Mouse (Mus musculus): ENCODE data around the gene Dennd4c.
"Not testable (repeated sequence)": the region's sequence is repeated elsewhere in the genome, so short reads cannot be mapped to it uniquely, and the experiment has no call there.

Dennd4c gene

DNA sequence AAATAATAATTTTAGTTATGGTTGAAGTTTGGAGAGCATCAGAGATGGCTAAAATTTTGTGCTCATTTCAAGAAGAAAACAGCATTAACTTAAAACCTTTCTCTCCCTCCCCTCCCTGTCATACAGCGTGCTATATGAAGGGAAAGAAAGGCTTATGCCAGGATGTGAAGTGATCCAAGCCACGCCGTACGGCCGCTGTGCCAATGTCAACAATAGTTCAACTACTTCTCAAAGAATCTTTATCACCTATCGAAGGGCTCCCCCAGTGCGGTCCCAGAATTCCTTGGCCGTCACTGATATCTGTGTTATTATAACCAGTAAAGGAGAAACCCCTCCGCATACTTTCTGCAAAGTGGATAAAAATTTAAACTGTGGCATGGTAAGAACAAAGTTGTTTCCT lies 29.2 kb downstream of the Dennd4c start:
- no peak for DNase-seq (ENCODE audit: low read depth, low spot score)

DNA sequence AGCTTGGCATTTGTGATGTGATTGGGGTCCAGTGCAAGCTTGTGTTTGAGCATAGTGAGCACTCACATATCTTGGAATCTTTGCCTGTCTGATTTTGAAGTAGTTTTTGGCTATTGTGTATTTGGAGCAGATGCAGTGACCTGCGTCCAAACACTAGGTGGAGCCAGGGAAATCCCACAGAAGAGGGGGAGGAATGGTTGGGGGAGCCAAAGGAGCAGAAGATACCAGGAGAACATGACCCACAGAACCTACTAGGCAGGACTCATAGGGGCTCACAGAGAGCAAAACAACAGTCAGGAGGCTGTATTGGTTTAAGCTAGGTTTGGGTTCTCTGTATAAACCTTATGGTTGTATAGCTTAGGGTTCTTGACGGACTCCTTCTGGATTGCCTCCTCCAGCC lies 62.2 kb downstream of the Dennd4c start:
- peak; percentile 41 for DNase-seq (ENCODE audit: low read depth, low spot score)

DNA sequence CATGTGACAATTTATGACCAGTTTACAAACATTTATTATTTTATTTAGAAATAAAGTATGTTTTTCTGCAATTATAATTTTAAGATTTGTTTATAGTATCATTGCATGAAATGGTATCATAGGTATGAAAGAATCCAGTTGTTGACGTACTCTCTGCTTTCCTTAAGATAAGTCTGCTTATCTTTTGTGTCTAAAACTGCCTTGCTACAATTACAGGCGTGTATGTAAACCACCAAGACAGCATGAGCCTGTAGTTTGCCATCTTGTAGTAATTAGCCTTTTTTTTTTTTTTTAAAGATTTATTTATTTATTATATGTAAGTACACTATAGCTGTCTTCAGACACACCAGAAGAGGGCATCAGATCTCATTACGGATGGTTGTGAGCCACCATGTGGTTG lies 66.5 kb downstream of the Dennd4c start:
- DNase-seq (ENCODE audit: low read depth, low spot score), result no peak

DNA sequence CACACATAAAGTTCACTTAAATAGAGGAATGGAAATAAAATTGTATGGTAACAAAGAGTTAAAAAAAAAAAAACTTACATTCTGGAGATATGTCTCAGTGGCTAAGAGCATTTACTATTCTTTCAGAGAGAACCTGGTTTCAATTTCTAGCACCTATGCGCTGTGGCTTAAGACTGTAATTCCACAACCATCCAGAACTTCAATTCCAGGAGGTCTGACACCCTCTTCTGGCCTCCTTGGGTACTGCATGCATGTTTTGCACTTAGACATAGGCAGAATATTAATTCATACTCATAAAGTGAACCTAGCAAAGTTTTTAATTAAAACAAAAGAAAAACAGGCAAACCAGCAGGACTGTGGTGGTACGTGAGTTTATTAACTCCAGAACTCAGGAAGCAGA lies 74.8 kb downstream of the Dennd4c start:
- peak; percentile 59 for DNase-seq (ENCODE audit: low read depth, low spot score)

DNA sequence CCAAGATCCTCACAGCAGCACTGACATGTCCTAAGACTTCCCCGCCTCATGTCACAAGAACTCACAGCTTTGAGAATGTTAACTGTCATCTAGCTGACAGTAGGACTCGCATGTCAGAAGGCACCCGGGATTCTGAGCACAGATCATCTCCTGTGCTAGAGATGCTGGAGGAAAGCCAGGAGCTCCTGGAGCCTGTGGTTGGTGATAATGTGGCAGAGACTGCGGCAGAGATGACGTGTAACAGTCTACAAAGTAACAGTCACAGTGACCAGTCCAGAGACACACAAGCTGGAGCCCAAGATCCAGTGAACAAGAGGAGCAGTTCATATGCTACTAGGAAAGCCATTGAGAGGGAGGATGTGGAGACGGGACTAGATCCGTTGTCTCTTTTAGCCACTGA lies 76.8 kb downstream of the Dennd4c start:
- DNase-seq (ENCODE audit: low read depth, low spot score), result no peak

DNA sequence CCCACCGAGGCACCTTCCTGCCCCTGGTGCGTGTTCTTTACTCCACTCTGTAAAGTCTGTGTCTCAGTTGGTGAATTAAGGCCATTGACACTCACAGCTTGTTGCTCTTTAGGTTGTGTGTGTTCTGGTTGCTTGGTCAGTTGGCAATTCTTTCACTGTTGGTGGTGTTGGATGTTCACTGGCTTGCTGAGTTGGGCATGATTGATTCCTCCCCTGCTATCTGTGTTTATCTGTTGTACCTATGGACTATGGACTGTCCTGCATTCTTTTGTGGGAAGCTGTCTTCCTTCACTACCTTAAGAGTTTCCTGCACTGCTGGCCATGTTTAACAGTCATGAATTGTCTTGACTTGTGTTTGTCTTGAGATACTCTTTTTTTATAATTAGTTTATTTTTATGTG lies 83.5 kb downstream of the Dennd4c start:
- no peak for DNase-seq (ENCODE audit: low read depth, low spot score)

DNA sequence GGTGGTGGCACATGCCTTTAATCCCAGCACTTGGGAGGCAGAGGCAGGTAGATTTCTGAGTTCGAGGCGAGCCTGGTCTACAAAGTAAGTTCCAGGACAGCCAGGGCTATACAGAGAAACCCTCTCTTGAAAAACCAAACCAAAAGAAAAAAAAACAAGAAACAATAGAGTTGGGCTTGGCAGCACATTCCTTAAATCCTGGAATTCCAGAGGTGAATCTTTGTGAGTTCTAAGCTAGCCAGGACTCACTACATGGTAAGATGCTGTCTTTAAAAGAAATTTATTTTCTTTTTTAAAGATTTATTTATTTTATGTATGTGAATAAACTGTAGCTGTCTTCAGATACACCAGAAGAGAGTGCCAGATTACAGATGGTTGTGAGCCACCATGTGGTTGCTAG lies 92.8 kb downstream of the Dennd4c start:
- DNase-seq (ENCODE audit: low read depth, low spot score), result not testable (repeated sequence)

DNA sequence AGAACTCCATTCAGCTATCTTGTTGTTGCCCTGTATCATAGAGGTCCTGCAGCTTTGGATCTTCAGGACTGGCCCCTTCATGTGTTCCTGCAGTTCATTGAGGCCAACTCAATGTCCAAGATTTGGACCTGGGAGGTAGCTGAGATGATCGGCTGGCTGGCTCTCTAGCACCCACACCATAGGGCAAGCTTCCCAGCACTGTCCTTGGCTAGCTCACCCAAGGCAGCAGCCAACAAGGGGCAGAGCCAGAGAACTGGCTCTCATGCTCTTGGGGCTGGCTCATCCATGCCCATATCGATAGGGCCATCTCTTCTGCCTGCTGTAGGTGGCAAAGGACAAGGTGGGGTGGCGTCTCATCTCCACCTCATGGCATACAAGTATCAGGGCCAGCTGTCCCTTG lies 97.0 kb downstream of the Dennd4c start:
- no peak for DNase-seq (ENCODE audit: low read depth, low spot score)

DNA sequence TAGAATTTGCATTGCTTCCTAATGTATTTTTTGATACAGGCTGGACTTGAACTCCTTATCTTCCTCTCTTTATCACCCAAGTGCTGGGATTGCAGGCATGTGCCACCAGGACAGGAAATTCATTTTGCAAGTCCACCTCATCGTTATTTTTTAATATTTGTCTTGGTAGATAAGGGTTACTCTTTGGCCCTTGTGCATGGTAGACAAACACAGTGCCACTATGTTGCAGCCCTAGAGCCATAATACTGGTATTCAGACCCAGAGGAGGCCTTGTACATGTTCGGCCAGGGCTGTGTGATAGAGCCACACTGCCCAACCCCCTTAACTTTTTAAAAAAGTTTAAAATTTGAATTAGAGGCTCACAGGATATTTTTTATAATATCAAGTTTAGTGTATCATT lies 98.9 kb downstream of the Dennd4c start:
- no peak for DNase-seq (ENCODE audit: low read depth, low spot score)

DNA sequence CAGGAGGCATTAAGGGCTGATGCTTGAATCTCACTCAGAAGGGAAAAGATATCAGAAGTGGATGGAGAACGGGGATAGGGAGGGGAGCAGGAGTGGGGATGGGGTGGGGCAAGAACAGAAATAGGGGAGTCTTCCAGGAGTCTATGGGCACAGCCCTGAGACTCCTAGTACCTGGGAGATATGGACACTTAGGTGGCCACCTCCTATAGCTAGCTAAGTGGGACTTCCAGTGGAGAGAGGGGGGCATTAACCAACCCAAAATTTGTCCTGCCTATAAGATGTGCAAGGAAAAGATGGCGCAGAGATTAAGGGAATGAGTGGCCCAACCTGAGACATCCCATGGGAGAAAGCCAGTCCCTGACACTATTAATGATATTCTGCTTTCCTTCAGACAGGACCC lies 103.0 kb downstream of the Dennd4c start:
- no peak for DNase-seq (ENCODE audit: low read depth, low spot score)

DNA sequence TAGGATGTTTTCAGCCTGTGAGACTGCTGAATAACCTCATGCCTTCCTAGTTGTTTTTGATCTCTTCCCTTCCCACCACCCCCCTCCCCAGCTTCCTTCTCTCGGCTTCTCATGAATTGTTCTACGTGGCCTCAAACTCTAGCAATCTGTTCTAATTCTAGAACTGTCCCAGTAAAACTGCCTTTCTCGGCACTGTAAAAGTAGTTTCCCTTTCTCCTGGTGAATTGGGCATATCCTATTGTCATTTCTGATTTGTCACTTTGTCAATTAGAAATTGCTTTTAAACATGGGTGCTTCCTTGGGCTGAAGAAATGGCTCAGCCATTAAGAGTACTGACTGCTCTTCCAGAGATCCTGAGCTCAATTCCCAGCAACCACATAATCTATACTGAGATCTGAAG lies 103.7 kb downstream of the Dennd4c start:
- DNase-seq (ENCODE audit: low read depth, low spot score), result no peak

DNA sequence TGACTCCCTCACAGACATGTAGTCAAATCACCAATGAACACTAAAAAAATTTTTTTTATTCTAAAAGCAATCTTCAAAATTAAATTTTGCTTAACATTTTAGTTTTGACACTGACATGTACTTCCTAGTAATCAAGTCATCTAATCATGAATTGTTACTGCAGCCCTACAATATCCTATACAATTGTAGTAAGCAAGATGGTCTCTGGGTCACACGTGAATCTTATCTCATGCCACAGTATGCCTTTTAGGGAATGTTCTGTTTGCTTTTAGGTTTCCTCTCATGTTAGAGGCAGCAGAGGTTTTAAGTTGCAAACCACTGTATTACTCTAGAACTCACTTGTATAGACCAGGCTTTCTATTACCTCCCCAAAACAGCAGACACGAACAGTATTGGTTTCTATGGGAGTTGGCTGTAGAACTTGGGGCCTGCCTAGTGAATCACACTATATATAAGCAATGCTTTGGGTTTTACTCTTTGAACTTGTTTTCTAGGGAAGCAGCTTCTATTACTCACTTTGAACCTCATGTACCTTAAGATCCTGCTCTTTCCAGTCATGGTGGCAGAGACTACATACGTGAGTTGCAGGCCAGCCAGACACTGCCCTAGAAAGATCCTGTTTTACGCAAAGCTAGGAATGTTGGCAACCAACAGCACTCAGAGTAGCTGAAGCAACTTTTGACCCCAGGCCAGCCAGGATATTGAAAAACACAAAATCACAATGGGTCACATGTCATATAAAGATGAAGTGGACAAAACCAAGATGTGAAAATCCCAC lies 104.6 kb downstream of the Dennd4c start:
- DNase-seq (ENCODE audit: low read depth, low spot score), result no peak

DNA sequence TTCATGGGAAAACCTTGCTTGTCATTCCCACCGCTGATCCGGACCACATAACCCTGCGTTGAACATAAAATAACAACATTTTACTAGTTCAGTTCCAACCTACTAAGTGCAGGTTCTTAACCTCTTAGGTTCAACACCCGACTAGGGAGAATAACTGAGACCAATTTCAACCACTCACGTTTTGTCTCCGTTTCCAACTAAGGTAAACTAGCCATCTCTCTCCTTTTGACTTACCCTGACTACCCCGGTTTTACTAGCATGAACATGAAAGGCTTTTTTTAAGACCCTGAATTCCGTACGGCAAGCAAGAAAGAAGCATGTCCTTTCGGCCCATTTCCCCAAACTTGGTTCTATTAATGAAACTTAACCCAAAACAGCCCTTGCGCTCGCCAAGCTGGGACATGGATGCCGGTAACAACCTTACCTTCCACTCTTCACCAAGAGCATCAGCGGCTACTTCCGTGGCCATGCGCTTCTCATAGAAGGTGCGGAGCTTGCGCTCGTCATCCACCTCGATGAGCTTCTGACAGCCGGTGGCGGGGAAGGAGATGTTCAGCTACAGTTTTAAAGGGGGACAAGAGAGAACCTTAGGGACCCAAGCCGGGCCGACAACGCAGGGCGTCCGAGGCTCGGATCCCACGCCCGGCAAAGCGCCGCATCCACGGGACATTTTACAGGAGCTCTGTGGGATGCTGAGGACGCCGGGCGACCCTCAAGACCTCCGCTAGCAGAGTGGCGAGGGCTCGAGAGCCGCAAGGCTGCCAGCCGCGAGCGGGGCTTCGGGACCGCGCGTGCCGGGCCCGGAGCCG lies 108.2 kb downstream of the Dennd4c start:
- no peak for DNase-seq (ENCODE audit: low read depth, low spot score)

DNA sequence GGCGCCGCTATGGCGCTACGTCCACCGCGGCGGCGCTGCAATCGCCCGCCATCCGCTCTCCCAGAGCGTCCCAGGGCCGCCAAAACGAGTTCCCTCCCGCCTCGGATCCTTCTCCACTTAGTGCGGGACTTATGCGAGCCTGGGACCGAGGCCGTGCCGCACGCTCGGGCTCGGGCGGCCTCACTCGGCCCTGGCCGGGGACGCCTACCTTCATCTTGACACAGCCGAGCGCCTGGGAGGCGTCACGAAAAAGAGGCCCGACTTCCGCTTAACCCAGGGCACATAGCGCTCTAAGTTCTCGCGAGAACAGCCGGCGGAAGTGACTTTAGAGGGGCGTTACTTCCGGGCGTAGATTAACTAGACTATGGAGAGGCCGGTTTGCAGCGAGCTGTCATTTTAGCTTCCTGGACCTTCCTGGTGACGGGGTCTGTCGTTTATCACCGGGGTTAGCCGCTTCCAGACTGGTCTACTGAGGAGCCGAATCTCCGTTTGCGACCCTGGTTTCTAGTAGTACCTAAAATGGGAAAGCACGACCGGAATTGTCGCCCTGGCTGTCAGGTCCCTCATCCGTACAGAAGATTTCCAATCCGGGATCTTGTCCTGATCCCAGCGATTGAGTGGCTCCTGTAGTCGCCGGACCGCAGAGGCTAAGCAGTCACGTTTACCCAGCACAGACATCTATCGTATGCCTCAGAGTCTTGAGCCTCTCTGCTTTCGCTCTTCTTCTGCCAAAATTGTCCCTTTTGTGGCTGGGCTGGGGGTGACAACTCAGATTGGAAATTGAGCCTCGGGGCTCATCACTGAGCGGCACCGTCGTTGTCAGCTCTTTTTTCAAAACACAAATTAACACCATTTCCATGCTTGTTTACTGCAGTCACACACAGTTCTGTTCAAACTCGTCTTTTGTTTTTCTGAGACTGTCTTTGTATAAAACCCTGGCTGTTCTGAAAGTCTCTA lies 109.0 kb downstream of the Dennd4c start, which contains the start of gene Rps6:
TSS of gene Rps6 (minus strand) at position 300 of the 957 bp plus-strand sequence.
- DNase-seq (ENCODE audit: low read depth, low spot score), result peak; percentile 95

DNA sequence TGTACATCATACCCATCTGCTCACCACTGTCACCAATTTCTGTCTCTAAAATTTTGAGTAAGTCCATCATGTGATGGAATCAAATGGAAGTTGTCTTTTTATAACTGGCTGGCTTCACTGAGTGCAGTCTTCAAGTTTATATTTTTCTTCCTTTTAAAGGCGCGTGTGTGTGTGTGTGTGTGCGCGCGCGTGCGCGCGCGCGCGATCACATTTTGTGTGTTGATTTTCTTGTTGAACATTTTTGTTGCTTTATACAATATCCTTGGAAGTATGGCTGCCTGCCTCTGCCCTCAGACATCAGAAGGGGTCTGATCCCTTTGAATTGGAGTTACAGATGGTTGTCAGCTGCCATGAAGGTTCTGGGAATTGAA lies 109.7 kb downstream of the Dennd4c start:
- no peak for DNase-seq (ENCODE audit: low read depth, low spot score)

DNA sequence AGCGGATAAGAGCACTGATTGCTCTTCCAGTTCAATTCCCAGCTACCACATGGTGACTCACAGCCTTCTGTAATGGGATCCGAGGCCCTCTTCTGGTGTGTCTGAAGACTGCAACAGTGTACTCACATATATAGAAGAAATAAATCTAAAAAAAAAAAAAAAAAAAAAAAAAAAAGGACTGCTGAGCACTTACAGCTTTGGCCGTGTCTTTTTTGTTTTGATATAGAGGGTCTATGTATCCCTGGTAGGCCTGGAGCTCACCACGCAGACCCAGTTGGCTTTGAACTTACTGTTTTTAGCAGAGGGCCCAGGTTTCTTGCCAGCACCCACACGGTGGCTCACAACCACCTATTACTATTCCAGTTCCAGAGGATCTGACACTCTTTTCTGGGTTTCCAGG lies 115.7 kb downstream of the Dennd4c start:
- no peak for DNase-seq (ENCODE audit: low read depth, low spot score)

DNA sequence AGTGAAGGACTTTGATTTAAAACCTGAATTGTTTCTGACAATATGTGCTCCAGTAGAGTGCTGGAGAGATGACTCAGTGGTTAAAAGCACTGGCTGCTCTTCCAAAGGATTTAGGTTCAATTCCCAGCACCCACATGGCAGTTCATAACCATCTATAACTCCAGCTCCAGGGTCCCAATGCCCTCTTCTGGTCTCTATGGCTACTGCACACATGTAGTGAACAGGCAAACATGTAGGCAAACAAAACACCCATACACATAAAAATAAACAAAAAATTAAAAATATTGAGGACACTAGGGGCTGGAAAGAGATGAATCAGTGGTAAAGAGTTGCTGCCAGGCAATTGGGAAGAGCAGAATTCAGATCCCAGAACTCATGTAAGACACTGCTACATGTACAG lies 123.6 kb downstream of the Dennd4c start:
- no peak for DNase-seq (ENCODE audit: low read depth, low spot score)

DNA sequence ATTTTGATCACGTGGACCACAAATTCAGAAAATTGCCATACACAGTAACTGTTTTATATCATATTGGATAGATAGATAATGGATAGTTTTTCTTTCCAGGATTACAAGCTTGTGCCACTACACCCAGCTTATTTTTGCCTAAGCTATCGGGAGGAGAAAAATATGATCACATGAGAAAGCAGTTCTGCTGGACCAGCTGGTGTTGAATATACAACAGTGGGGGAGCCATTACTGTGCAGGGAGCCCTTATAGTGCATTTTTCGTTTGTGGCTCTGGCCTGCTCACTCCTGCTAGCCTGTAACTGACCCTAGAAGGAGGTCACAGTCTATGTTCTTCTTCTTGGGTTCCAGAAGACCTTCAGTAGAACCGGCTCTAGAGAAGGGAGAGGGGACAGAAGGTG lies 124.7 kb downstream of the Dennd4c start:
- no peak for DNase-seq (ENCODE audit: low read depth, low spot score)

DNA sequence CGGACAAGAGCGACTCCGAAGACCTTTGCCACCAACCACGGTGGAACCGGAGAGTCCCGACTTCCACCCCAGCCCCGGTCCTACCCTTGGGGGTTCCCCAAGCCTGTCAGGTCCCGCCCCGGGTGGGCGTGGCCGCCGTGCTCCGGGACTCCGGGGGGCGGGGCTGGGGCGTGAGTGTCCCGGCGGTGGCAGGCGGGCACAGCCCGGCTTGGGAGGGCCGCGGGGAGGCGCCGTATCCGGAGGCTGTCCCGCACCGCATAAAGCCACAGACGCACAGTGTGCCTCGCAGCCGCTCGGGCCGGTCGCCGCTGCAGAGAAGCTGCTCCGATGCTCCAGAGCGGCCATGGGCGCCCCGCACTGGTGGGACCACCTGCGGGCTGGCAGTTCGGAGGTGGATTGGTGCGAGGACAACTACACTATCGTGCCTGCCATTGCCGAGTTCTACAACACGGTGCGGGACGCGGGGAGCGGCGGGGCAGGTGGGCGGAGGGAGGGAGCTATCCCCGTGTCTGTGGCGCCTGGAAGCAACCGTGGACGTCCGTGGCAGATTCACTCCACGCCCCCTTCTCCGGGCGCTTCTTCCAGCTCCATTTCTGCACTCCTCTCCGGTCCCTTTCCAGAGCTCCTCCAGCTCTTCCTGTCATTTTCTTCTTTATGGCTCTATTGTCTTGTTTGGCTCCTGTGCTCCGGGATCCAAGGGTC lies 125.9 kb downstream of the Dennd4c start, which contains the start of gene Acer2:
TSS of gene Acer2 (plus strand) at position 251 of the 702 bp plus-strand sequence.
- DNase-seq (ENCODE audit: low read depth, low spot score), result peak; percentile 75

DNA sequence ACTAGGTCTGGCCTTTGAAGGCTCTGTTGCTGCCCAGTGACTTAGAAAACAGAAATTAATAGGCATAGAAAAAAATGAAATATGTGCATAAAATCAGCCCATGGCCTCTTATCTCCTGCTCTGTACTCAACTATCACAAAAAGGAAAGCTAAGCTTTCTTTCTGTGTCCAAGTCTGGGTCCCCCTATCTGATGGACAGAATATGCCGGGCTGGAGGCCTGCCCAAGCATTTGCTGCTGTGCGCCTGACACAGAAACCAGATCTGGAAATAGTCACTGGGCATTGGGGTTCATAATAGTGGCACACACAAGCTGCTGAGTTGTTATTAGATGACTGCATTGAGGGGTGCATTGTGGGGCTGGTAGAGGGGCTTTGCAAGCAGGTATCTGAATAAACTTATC lies 131.1 kb downstream of the Dennd4c start:
- DNase-seq (ENCODE audit: low read depth, low spot score), result no peak

DNA sequence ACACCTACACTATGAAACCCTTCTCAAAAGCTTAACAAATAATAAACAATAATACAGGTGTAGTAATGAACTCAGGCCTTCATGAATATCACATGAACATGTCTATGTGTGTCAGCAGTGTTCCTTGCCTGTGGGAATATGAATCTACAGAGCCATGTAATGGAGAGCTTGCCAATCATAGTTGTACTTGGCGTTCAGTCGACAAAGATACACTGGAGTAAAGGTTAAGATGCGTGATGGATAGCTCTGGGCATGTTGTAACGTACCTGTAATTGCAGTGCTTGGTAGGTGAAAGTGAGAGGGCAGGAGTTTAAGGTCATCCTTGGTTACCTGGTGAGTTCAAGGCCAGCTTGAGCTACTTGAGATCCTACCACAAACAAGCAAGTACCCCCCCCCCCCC lies 132.8 kb downstream of the Dennd4c start:
- no peak for DNase-seq (ENCODE audit: low read depth, low spot score)
